Mouse (Mus musculus) MEL (cell line): ENCODE data around the gene Fbxl2. TPM values are rescaled to one million over a fixed set of nuclear protein-coding genes. Genes with fewer than 3 reads are reported as not detected.

Experiments used
- DNase-seq: peaks from one replicate; pipeline ENCODE4 v3.0.0; 2011; ENCODE audit warnings: low read depth, low spot score
- H3K27ac ChIP-seq: 2 replicates; pipeline ENCODE4 v1.5.1; 2012; ENCODE audit warnings: low read depth, mild to moderate bottlenecking, control low read depth, low read length, moderate library complexity; ENCODE audit not compliant: control insufficient read depth
- H3K27me3 ChIP-seq, 2 experiments: fragments of 150-350 bp in 1 of 2; sonication (generic) in 1 of 2; 2 replicates each; pipeline ENCODE4 v1.6.1; 2012; ENCODE audit warnings: low read length in 2 of 2, mild to moderate bottlenecking in 2 of 2, improper control_type of control experiment in 1 of 2, moderate library complexity in 1 of 2; ENCODE audit not compliant: insufficient read depth in 2 of 2, control insufficient read depth in 1 of 2
- H3K36me3 ChIP-seq, 2 experiments: 2 replicates each; pipeline ENCODE4 v1.6.1; 2012 to 2014; ENCODE audit warnings: low read length in 2 of 2, improper control_type of control experiment in 1 of 2, inconsistent platforms in 1 of 2, mild to moderate bottlenecking in 1 of 2; ENCODE audit not compliant: insufficient read depth in 2 of 2, control insufficient read depth in 1 of 2
- H3K4me1 ChIP-seq, 2 experiments: fragments of 150-350 bp in 1 of 2; sonication (generic) in 1 of 2; 2 replicates each; pipeline ENCODE4 v1.6.1; 2012; ENCODE audit warnings: low read length in 2 of 2, improper control_type of control experiment in 1 of 2, mild to moderate bottlenecking in 1 of 2; ENCODE audit not compliant: insufficient read depth in 2 of 2, control insufficient read depth in 1 of 2
- H3K4me3 ChIP-seq, 2 experiments: fragments of 150-350 bp in 1 of 2; sonication (generic) in 1 of 2; 2 replicates each; pipeline ENCODE4 v1.5.1; 2012; ENCODE audit warnings: low read depth in 2 of 2, low read length in 2 of 2, mild to moderate bottlenecking in 2 of 2, moderate library complexity in 2 of 2, control low read depth in 1 of 2, improper control_type of control experiment in 1 of 2; ENCODE audit not compliant: control insufficient read depth in 1 of 2, insufficient read depth in 1 of 2
- H3K79me2 ChIP-seq: 2 replicates; pipeline ENCODE4 v1.6.1; 2012; ENCODE audit warnings: mild to moderate bottlenecking, low read length, moderate library complexity; ENCODE audit not compliant: control insufficient read depth, poor library complexity, insufficient read depth
- H3K9ac ChIP-seq: 2 replicates; pipeline ENCODE4 v1.6.1; 2012; ENCODE audit warnings: low read depth, mild to moderate bottlenecking, control low read depth, low read length, moderate library complexity; ENCODE audit not compliant: control insufficient read depth, poor library complexity, severe bottlenecking
- H3K9me3 ChIP-seq: fragments of 150-350 bp; sonication (generic); replicated peaks from 2 replicates; pipeline ENCODE4 v1.6.1; 2012; ENCODE audit warnings: mild to moderate bottlenecking, low read length, improper control_type of control experiment, moderate library complexity; ENCODE audit not compliant: insufficient read depth
- CHD1 ChIP-seq: IDR thresholded peaks from 2 replicates; pipeline ENCODE4 v1.6.1; 2012; ENCODE audit warnings: low read depth, mild to moderate bottlenecking, inconsistent platforms, low read length, improper control_type of control experiment
- CHD2 ChIP-seq: IDR thresholded peaks from 2 replicates; pipeline ENCODE4 v1.6.1; 2011; ENCODE audit warnings: low read length, improper control_type of control experiment
- CTCF ChIP-seq, 3 experiments: IDR thresholded peaks in 2 of 3; conservative IDR thresholded peaks in 1 of 3; 2 replicates each; pipeline ENCODE4 v1.5.1; 2011 to 2012; ENCODE audit warnings: low read length in 3 of 3, low read depth in 2 of 3, mild to moderate bottlenecking in 2 of 3, improper control_type of control experiment in 1 of 3, inconsistent platforms in 1 of 3, mixed read lengths in 1 of 3, moderate library complexity in 1 of 3; ENCODE audit not compliant: control insufficient read depth in 1 of 3, insufficient read depth in 1 of 3, poor library complexity in 1 of 3, severe bottlenecking in 1 of 3
- E2F4 ChIP-seq: IDR thresholded peaks from 2 replicates; pipeline ENCODE4 v1.6.1; 2011; ENCODE audit warnings: low read depth, low read length, improper control_type of control experiment, borderline replicate concordance
- ELF1 ChIP-seq: IDR thresholded peaks from 2 replicates; pipeline ENCODE4 v1.6.1; 2014; ENCODE audit warnings: low read depth, mild to moderate bottlenecking, inconsistent platforms, low read length, improper control_type of control experiment, moderate library complexity
- ETS1 ChIP-seq: IDR thresholded peaks from 2 replicates; pipeline ENCODE4 v1.6.1; 2012; ENCODE audit warnings: low read depth, mild to moderate bottlenecking, inconsistent platforms, low read length, improper control_type of control experiment, moderate library complexity
- GATA1 ChIP-seq: IDR thresholded peaks from 2 replicates; pipeline ENCODE4 v1.6.1; 2011; ENCODE audit warnings: low read depth, low read length, improper control_type of control experiment
- HCFC1 ChIP-seq: IDR thresholded peaks from 2 replicates; pipeline ENCODE4 v1.6.1; 2012; ENCODE audit warnings: low read depth, mild to moderate bottlenecking, inconsistent platforms, low read length, improper control_type of control experiment, moderate library complexity
- KAT2A ChIP-seq: conservative IDR thresholded peaks from 2 replicates; pipeline ENCODE4 v1.6.1; 2012; ENCODE audit warnings: low read depth, low read length, improper control_type of control experiment, inconsistent platforms
- MAFK ChIP-seq: IDR thresholded peaks from 2 replicates; pipeline ENCODE4 v1.6.1; 2011; ENCODE audit warnings: low read depth, mild to moderate bottlenecking, low read length, improper control_type of control experiment, borderline replicate concordance
- MAZ ChIP-seq: IDR thresholded peaks from 2 replicates; pipeline ENCODE4 v1.6.1; 2012; ENCODE audit warnings: low read depth, mild to moderate bottlenecking, inconsistent platforms, low read length, improper control_type of control experiment
- MEF2A ChIP-seq: IDR thresholded peaks from 2 replicates; pipeline ENCODE4 v1.6.1; 2014; ENCODE audit warnings: low read depth, mild to moderate bottlenecking, inconsistent platforms, low read length, improper control_type of control experiment; ENCODE audit not compliant: poor library complexity, insufficient replicate concordance, severe bottlenecking; ENCODE audit errors: extremely low read depth
- MXI1 ChIP-seq: IDR thresholded peaks from 2 replicates; pipeline ENCODE4 v1.6.1; 2011; ENCODE audit warnings: mild to moderate bottlenecking, low read depth, low read length, improper control_type of control experiment
- MYC ChIP-seq: IDR thresholded peaks from 2 replicates; pipeline ENCODE4 v1.6.1; 2011; ENCODE audit warnings: low read depth, mild to moderate bottlenecking, low read length, improper control_type of control experiment, moderate library complexity
- NELFE ChIP-seq: IDR thresholded peaks from 2 replicates; pipeline ENCODE4 v1.6.1; 2011; ENCODE audit warnings: low read depth, low read length, improper control_type of control experiment
- POLR2A ChIP-seq, 2 experiments: IDR thresholded peaks; 2 replicates each; pipeline ENCODE4 v1.6.1; 2011 to 2012; ENCODE audit warnings: low read length in 2 of 2, mild to moderate bottlenecking in 2 of 2, control low read depth in 1 of 2, improper control_type of control experiment in 1 of 2, low read depth in 1 of 2, moderate library complexity in 1 of 2; ENCODE audit not compliant: control insufficient read depth in 1 of 2, insufficient read depth in 1 of 2, poor library complexity in 1 of 2
- POLR2AphosphoS2 ChIP-seq: IDR thresholded peaks from 2 replicates; pipeline ENCODE4 v1.6.1; 2011; ENCODE audit warnings: low read length, improper control_type of control experiment
- POLR2AphosphoS5 ChIP-seq: IDR thresholded peaks from 2 replicates; pipeline ENCODE4 v1.6.1; 2012; ENCODE audit warnings: low read depth, borderline replicate concordance, mild to moderate bottlenecking, inconsistent platforms, low read length, moderate library complexity, mixed read lengths
- RCOR1 ChIP-seq: IDR thresholded peaks from 2 replicates; pipeline ENCODE4 v1.6.1; 2012; ENCODE audit warnings: low read depth, mild to moderate bottlenecking, inconsistent platforms, low read length, improper control_type of control experiment
- SIN3A ChIP-seq: IDR thresholded peaks from 2 replicates; pipeline ENCODE4 v1.6.1; 2012; ENCODE audit warnings: low read length, improper control_type of control experiment, inconsistent platforms
- TAL1 ChIP-seq: IDR thresholded peaks from 2 replicates; pipeline ENCODE4 v1.6.1; 2012; ENCODE audit warnings: mild to moderate bottlenecking, inconsistent platforms, low read length, moderate library complexity, mixed read lengths
- TCF12 ChIP-seq: IDR thresholded peaks from 2 replicates; pipeline ENCODE4 v1.6.1; 2014; ENCODE audit warnings: low read depth, mild to moderate bottlenecking, inconsistent platforms, low read length, improper control_type of control experiment, moderate library complexity
- UBTF ChIP-seq: IDR thresholded peaks from 2 replicates; pipeline ENCODE4 v1.6.1; 2012; ENCODE audit warnings: low read depth, mild to moderate bottlenecking, inconsistent platforms, low read length, improper control_type of control experiment, moderate library complexity, borderline replicate concordance; ENCODE audit not compliant: insufficient read depth
- USF1 ChIP-seq: IDR thresholded peaks from 2 replicates; pipeline ENCODE4 v1.6.1; 2014; ENCODE audit warnings: low read depth, mild to moderate bottlenecking, inconsistent platforms, low read length, improper control_type of control experiment, moderate library complexity
- USF2 ChIP-seq, 2 experiments: IDR thresholded peaks; 2 replicates each; pipeline ENCODE4 v1.6.1; 2011 to 2012; ENCODE audit warnings: improper control_type of control experiment in 2 of 2, low read length in 2 of 2, borderline replicate concordance in 1 of 2, inconsistent platforms in 1 of 2, low read depth in 1 of 2, mild to moderate bottlenecking in 1 of 2; ENCODE audit not compliant: insufficient read depth in 1 of 2
- ZC3H11A ChIP-seq: IDR thresholded peaks from 2 replicates; pipeline ENCODE4 v1.6.1; 2012; ENCODE audit warnings: low read depth, mild to moderate bottlenecking, inconsistent platforms, low read length, improper control_type of control experiment
- ZMIZ1 ChIP-seq: IDR thresholded peaks from 2 replicates; pipeline ENCODE4 v1.6.1; 2012; ENCODE audit warnings: low read depth, mild to moderate bottlenecking, inconsistent platforms, low read length, improper control_type of control experiment, moderate library complexity
- polyA plus RNA-seq, 2 experiments: library from polyadenylated mRNA; stranded (reverse) in 1 of 2; unstranded in 1 of 2; fragments of >175 nt in 1 of 2; fragments of >200 nt in 1 of 2; gene quantifications; 2 replicates each; pipeline versions ENCODE4 v1.2.1 to v1.2.4; 2012; ENCODE audit warnings: low replicate concordance in 2 of 2, low read depth in 1 of 2; ENCODE audit not compliant: insufficient read length in 2 of 2, insufficient read depth in 1 of 2, missing spikeins in 1 of 2
- total RNA-seq: library from RNA; depleted of rRNA; stranded (reverse); fragments of 300-350 nt; gene quantifications from 2 replicates; pipeline ENCODE4 v1.2.3, GENCODE M21; 2012

Gene Fbxl2
- total and polyA plus RNA-seq, 3 experiments: 1.8 to 3.0 TPM; not detected in 1

GRCm38 (mm10) chr9:113931375-113932099 lies 114.5 kb downstream of the Fbxl2 start:
- Histone ChIP-seq H3K27me3 (no peaks in the 10 kb centered on the region), H3K4me1 (peaks cover 19 to 37% of the 10 kb centered on the region in 2 experiments), H3K27ac (peak overlapping the region; percentile 77), H3K36me3 (peaks cover 3 to 46% of the 10 kb centered on the region in 2 experiments), H3K4me3 (peak overlapping the region; percentile 82 to 93), H3K9me3 (no peaks in the 10 kb centered on the region), H3K9ac (peak overlapping the region; percentile 92), H3K79me2 (peaks cover 47% of the 10 kb centered on the region)
- TF ChIP-seq MYC (0 out of 2 replicates have a peak, but pooled peaks have one; percentile 13), SIN3A (peak; percentile 56), HCFC1 (no peak), MAZ (peak; percentile 16; the same call in 1 of the 2 replicates), MXI1 (peak; percentile 61; the same call in 1 of the 2 replicates), TAL1 (no peak)
- TF ChIP-seq, all 39 proteins: peak for 4
- DNase-seq: no peak

GRCm38 (mm10) chr9:113930534-113931374 lies 115.2 kb downstream of the Fbxl2 start, which contains the start of gene Ubp1:
TSS of gene Ubp1 (plus strand) at chr9:113930934.
- Histone ChIP-seq H3K79me2 (peaks cover 39% of the 10 kb centered on the region), H3K9me3 (no peaks in the 10 kb centered on the region), H3K4me3 (peak within 1 kb of the TSS; percentile 82 to 93), H3K4me1 (peaks cover 14 to 35% of the 10 kb centered on the region in 2 experiments), H3K9ac (peak within 1 kb of the TSS; percentile 92), H3K36me3 (peaks cover 0 to 40% of the 10 kb centered on the region in 2 experiments; a peak in 3 of 4 replicates), H3K27me3 (no peaks in the 10 kb centered on the region), H3K27ac (peak within 1 kb of the TSS; percentile 99)
- DNase-seq: peak; percentile 99
- TF ChIP-seq USF2 (IDR thresholded peaks at IDR 0.05; ENCODE audit: borderline replicate concordance in 1 of 2, insufficient read depth in 1 of 2, low read depth in 1 of 2, low read length in 2 of 2): no peak
- peak; percentile 81 for TF ChIP-seq ELF1
- TF ChIP-seq POLR2AphosphoS2: peak; percentile 60; the same call in 1 of the 2 replicates
- TF ChIP-seq CHD2: peak; percentile 65; the same call in 1 of the 2 replicates
- no peak for TF ChIP-seq UBTF
- no peak for TF ChIP-seq MEF2A
- TF ChIP-seq ETS1: peak; percentile 48; the same call in 1 of the 2 replicates
- no peak for TF ChIP-seq TAL1
- TF ChIP-seq KAT2A: peak; percentile 74
- TF ChIP-seq USF1: 0 out of 2 replicates have a peak, but pooled peaks have one; percentile 0
- TF ChIP-seq POLR2A (IDR thresholded peaks at IDR 0.05; ENCODE audit: control insufficient read depth in 1 of 2, insufficient read depth in 1 of 2, low read depth in 1 of 2, low read length in 2 of 2, poor library complexity in 1 of 2): peak in 1 of 2 experiments; percentile 74; a peak in 2 of 4 replicates
- TF ChIP-seq CHD1: no peak
- no peak for TF ChIP-seq ZC3H11A
- TF ChIP-seq RCOR1: no peak
- TF ChIP-seq POLR2AphosphoS5: 0 out of 2 replicates have a peak, but pooled peaks have one; percentile 38
- TF ChIP-seq E2F4: peak; percentile 52; the same call in 1 of the 2 replicates
- TF ChIP-seq GATA1: no peak
- TF ChIP-seq ZMIZ1: peak; percentile 68; the same call in 1 of the 2 replicates
- peak; percentile 8; the same call in 1 of the 2 replicates for TF ChIP-seq TCF12
- TF ChIP-seq HCFC1: peak; percentile 88
- TF ChIP-seq NELFE: peak; percentile 61
- TF ChIP-seq MAFK: no peak
- peak; percentile 69; the same call in 1 of the 2 replicates for TF ChIP-seq SIN3A
- no peak for TF ChIP-seq CTCF (IDR thresholded peaks at IDR 0.05 in 2 of 3, conservative IDR thresholded peaks at IDR 0.05 in 1 of 3; ENCODE audit: control insufficient read depth in 1 of 3, insufficient read depth in 1 of 3, low read depth in 2 of 3, low read length in 3 of 3, poor library complexity in 1 of 3, severe bottlenecking in 1 of 3)
